Mouse (Mus musculus): ENCODE measurements around the gene Rfc1. TPM values are rescaled to one million over a fixed set of nuclear protein-coding genes. Genes with fewer than 3 reads are reported as not detected.
"Not testable (repeated sequence)": the region's sequence is repeated elsewhere in the genome, so short reads cannot be mapped to it uniquely, and the experiment has no call there.

Gene Rfc1
- total RNA-seq, 1 experiment from 2014 or later: 59.4 TPM

GRCm38 (mm10) chr5:65299623-65300022, 35.8 kb downstream of the Rfc1 start:
- not testable (repeated sequence) for DNase-seq

- DNase-seq: no peak
Observed at GRCm38 (mm10) chr5:65298167-65298950, 37.1 kb downstream of the Rfc1 start.

GRCm38 (mm10) chr5:65294270-65294669, 41.2 kb downstream of the Rfc1 start:
- DNase-seq: no peak

GRCm38 (mm10) chr5:65293627-65294026, 41.8 kb downstream of the Rfc1 start:
- no peak for DNase-seq

- not testable (repeated sequence) for DNase-seq
Observed at GRCm38 (mm10) chr5:65289009-65289408, 46.5 kb downstream of the Rfc1 start.

- DNase-seq: no peak
Observed at GRCm38 (mm10) chr5:65287751-65288701, 47.4 kb downstream of the Rfc1 start.

GRCm38 (mm10) chr5:65284171-65284570, 51.3 kb downstream of the Rfc1 start:
- DNase-seq: peak; percentile 58

GRCm38 (mm10) chr5:65281216-65281615, 54.3 kb downstream of the Rfc1 start:
- no peak for DNase-seq

- DNase-seq: peak; percentile 35
Observed at GRCm38 (mm10) chr5:65279133-65279651, 56.3 kb downstream of the Rfc1 start.

- no peak for DNase-seq
Observed at GRCm38 (mm10) chr5:65273966-65274365, 61.5 kb downstream of the Rfc1 start.

GRCm38 (mm10) chr5:65257910-65258505, 77.5 kb downstream of the Rfc1 start:
- no peak for DNase-seq

GRCm38 (mm10) chr5:65250185-65250855, 85.2 kb downstream of the Rfc1 start:
- DNase-seq: peak; percentile 24

- DNase-seq: peak; percentile 24
Observed at GRCm38 (mm10) chr5:65247296-65247695, 88.2 kb downstream of the Rfc1 start.

- peak; percentile 69 for DNase-seq
Observed at GRCm38 (mm10) chr5:65242740-65243139, 92.7 kb downstream of the Rfc1 start.

- no peak for DNase-seq
Observed at GRCm38 (mm10) chr5:65231289-65232003, 104.0 kb downstream of the Rfc1 start.

- no peak for DNase-seq
Observed at GRCm38 (mm10) chr5:65224056-65224455, 111.4 kb downstream of the Rfc1 start.

GRCm38 (mm10) chr5:65221037-65221436, 114.4 kb downstream of the Rfc1 start:
- DNase-seq: no peak

- no peak for DNase-seq
Observed at GRCm38 (mm10) chr5:65217305-65218269, 117.9 kb downstream of the Rfc1 start.

- peak; percentile 69 for DNase-seq
Observed at GRCm38 (mm10) chr5:65213321-65213720, 122.1 kb downstream of the Rfc1 start.

Measured in adrenal gland, postnatal 14 days (tissue).